Mouse (Mus musculus): ENCODE measurements around the gene 3830417A13Rik. TPM values are rescaled to one million over a fixed set of nuclear protein-coding genes. Genes with fewer than 3 reads are reported as not detected.

The 3830417A13Rik gene
- polyA plus RNA-seq (2021; fragmentation: Nextera tagmentation) = not detected in 2 replicates
- long read RNA-seq, experiment 1 = 0 reads
- long read RNA-seq, experiment 2 = 0 reads

DNA sequence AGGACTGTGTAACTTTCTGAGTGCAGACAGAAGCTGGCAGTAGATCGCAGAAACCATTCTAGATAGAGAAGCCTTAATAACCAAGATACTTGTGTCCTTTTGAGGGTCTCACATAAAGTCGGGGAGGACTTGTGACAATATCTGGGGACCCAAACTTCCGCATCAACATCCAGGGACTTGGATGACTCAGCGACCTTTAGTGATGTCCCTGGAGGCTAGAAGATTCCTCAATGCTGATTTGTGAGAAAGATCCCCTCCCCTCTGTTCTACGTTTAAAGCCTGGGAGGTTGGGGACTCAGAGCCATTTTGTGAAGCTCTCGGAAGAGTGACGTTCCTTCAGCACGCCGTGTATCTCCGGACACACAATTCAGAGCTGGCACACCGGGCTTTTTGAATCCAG lies at the start of gene 3830417A13Rik:
Gene 3830417A13Rik (plus strand): TSS at position 301 of the 400 bp plus-strand sequence.

DNA sequence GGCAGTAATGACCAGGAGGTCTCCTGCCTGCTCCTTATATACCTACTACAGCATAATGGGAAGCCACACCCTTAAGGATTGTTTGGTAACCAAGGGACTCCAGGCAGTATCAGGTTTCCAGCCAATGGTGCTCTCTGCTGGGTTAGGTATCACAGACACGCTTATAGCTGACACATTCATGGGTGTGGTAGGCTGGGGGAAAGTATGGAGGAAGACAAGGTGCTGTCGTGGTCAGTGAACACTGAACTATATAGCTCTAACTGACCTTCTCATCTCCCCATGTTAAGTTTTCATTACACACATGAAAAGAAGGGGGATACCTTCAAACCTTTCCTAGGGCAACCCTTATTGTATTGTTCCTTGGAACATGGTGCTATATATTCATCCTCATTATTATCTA lies 21.2 kb upstream of the 3830417A13Rik start, which contains the start of gene Gm6760:
Gene Gm6760 (minus strand): TSS at position 101 of the 400 bp plus-strand sequence.

Other genes with a start within 250 kb of the 3830417A13Rik start
- not detected in 2 replicates for gene Gm6760, start 21.4 kb upstream of the 3830417A13Rik start, polyA plus RNA-seq (2021; fragmentation: Nextera tagmentation)
- 20.7 and 28.5 TPM in 2 replicates for gene Slitrk4, start 103.4 kb downstream of the 3830417A13Rik start, polyA plus RNA-seq (2021; fragmentation: Nextera tagmentation)

Measured in left cerebral cortex, adult 6 months (tissue).